Mouse (Mus musculus) Patski (cell line): ENCODE data around the gene Adamtsl4. TPM values are rescaled to one million over a fixed set of nuclear protein-coding genes. Genes with fewer than 3 reads are reported as not detected.

Experiments
- ATAC-seq: fragments of 100-300 bp; one replicate; pipeline ENCODE4 v1.8.0; 2021
- CTCF ChIA-PET: fragments of 350-600 bp; sonication (Branson Sonifier 250); formaldehyde crosslinking; loops from one replicate; lab custom pipeline; 2022; ENCODE audit warnings: inconsistent platforms; lab: Charles Lee
- POLR2A ChIA-PET: fragments of 350-600 bp; sonication (Branson Sonifier 250); formaldehyde crosslinking; loops from one replicate; lab custom pipeline; 2022; ENCODE audit warnings: antibody characterized with exemption, inconsistent platforms; lab: Charles Lee
- DNase-seq: peaks from one replicate; pipeline ENCODE4 v3.0.0-alpha.2; 2011; ENCODE audit warnings: low read depth, low spot score
- H3K27me3 ChIP-seq: fragments of 371-371 bp; one replicate; pipeline ENCODE4 v1.5.1; 2021
- CTCF ChIP-seq: fragments of 100-300 bp; IDR thresholded peaks from one replicate; pipeline ENCODE4 v1.5.1; 2021
- in situ Hi-C: fragments of 300-500 bp; cut with MboI; formaldehyde crosslinking; loops from 3 replicates; pipeline ENCODE4 v1.11.1; 2018; ENCODE audit warnings: low pct_unique_long_range_greater_than_20kb, mixed read lengths
- polyA plus RNA-seq: library from polyadenylated mRNA; unstranded; gene quantifications from one replicate; pipeline ENCODE4 v1.2.3, GENCODE M21; 2021

Adamtsl4 gene
- polyA plus RNA-seq, 1 experiment from 2014 or later: 39.5 TPM

DNA sequence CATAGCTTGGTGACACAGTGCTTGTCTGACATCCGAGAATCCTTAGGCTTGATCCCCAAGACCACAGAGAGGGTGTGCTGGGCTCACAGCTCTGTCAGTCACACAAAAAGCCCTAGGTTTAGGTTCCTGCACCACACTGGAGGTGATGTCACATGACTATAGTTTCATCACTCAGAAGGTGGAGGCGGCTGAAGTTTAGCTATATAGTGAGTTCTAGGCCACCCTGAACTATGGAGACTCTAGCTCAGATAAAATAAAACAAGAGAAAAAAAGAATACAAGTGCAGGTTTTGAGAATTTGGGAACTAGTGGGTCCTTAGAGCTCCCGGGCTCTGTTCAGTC is 36.7 kb downstream of the Adamtsl4 start:
- ATAC-seq (no peak), DNase-seq (no peak)
- POLR2A ChIA-PET: interaction anchor here (1.0 to 2.3 kb wide), 7 partner anchors 9 to 25 kb away, joined by 3 to 17 read pairs (median 7); no protein-coding TSS in a partner anchor
- CTCF ChIA-PET: interaction anchor here (0.8 to 3.3 kb wide), 14 partner anchors 9 to 192 kb away, joined by 3 to 25 read pairs (median 4); no protein-coding TSS in a partner anchor
- in situ Hi-C loops: no loop called here
- TF ChIP-seq CTCF: no peak
- no peaks in the 10 kb centered on the region for H3K27me3 ChIP-seq

DNA sequence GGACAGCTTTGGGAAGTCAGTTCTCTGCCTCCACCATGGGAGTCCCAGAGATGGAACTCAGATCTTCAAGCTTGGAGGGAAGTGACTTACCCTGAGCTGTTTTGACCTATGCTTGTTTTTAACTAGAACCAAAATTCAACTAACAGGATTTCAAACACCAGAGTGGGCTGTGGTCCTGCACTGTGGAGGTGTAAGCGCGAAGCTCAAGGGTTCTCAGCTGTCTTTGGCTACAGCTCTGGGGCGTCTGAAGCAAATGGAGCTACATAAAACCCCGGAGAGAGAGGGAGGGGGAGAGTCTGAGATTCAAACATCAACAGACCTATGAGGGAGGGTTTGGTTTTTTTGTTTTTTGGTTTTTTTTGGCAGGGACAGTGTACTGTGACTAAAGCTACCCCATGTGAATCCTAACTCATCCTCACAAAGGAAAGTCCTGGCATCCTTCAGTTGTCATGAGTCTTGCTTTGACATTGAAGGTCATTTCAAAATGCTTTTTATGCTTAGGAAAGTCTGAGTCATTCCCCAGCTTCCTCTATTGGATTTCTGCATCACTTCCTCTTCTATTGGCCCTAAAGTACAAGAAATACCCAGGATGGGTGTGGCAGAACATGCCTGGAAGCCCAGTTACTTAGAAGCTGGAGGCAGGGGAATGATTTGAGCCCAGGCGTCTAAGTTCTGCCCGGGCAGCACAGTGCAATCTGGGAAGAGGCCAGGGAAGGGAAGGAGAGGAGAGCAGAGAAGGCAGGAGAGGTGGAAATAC is 37.3 kb downstream of the Adamtsl4 start:
- ChIA-PET CTCF (interaction anchor here (0.8 to 3.3 kb wide), 15 partner anchors 9 to 192 kb away, joined by 3 to 25 read pairs (median 4); no protein-coding TSS in a partner anchor), POLR2A (interaction anchor here (0.6 to 2.3 kb wide), 8 partner anchors 10 to 25 kb away, joined by 3 to 17 read pairs (median 6); no protein-coding TSS in a partner anchor)
- ATAC-seq (peak; percentile 62), DNase-seq (no peak)
- H3K27me3 ChIP-seq: no peaks in the 10 kb centered on the region
- TF ChIP-seq CTCF: no peak
- in situ Hi-C loops: no loop called here

DNA sequence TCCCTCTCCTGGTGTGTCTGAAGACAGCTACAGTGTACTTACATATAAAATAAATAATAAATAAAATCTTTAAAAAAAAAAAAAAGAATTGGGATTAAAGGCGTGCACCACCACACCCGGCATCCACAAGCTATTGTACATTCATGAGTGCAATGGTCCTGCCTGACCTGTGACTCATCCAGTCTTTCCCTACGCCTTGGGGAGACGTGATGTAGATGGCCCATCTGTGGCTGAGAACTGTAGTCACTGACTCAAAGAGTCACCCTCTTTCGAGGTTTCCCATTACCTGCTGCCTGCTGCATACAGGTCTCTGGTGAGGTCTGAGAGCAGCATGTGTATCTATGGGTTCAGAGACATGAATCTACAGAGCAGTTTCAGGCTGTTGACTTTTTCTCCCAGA is 39.7 kb downstream of the Adamtsl4 start:
- no peaks in the 10 kb centered on the region for H3K27me3 ChIP-seq
- TF ChIP-seq CTCF: no peak
- in situ Hi-C loops: no loop called here
- CTCF ChIA-PET: interaction anchor here (1.8 kb wide), 1 partner anchor 28 kb away, joined by 4 read pairs; no protein-coding TSS in a partner anchor
- DNase-seq (no peak), ATAC-seq (no peak)
- POLR2A ChIA-PET: no interaction called here

DNA sequence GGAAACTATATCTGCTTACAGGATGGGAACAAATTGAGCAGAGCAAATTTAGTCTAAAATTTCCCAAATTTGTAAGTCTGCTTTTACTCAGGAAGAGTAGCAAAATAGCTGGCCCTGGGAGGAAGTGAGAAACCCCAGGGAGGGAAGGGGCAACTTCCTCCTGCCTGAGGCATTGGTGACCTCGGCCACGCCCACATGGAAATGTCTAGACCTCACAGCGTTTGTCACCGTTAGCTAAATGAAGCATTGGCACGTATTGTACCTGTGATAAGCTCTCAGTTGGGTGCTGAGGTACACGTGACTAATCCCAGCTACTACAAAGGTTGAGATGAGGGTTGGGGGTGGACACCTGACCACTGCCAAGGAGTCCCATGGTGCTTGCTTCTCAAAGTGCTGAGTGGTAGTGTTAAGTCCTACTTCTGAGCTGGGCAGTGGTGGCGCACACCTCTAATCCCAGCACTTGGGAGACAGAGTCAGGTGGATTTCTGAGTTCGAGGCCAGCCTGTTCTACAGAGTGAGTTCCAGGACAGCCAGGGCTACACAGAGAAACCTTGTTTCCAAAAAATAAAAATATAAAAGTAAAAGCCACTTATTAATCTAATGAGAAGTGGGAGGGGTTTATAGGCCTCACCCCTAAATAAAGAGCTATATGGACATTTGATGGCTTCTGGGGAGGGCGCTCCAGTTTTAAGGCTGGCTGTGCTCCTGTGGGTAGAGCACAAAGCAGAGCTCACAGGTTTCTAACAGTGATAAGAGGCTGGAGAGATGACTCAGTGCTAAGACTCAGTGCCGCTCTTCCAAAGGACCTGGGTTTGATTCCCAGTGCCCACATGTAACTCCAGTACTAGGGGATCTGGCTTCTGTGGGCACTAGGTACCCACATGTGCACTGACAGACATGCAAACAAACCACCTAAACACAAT is 42.1 kb downstream of the Adamtsl4 start:
- no peaks in the 10 kb centered on the region for H3K27me3 ChIP-seq
- in situ Hi-C loops: no loop called here
- CTCF ChIA-PET: interaction anchor here (1.0 to 1.9 kb wide), 6 partner anchors 8 to 31 kb away, joined by 3 to 7 read pairs (median 4); no protein-coding TSS in a partner anchor
- POLR2A ChIA-PET: interaction anchor here (1.2 to 1.4 kb wide), 2 partner anchors 13 to 23 kb away, joined by 3 read pairs; no protein-coding TSS in a partner anchor
- DNase-seq (no peak), ATAC-seq (no peak)
- TF ChIP-seq CTCF: no peak

DNA sequence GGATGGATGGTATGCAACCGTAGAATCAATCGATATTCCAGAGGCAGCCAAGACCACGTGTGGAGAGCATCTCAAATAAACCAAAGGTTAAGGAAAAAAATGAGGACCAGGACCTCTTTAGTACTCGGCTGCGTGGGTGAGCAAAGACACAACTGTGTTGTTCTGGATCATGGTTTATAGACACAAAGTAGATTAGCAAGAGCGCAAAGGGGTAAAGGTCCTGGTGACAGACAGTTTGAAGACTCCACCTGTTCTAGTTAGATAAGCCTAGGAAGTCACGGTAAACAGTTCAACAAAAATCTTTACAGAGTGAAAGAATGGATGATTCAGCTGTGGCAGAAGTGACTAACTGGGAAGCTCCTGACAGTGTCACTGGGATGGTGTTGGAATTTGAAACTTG is 44.6 kb downstream of the Adamtsl4 start:
- H3K27me3 ChIP-seq: no peaks in the 10 kb centered on the region
- POLR2A ChIA-PET: no interaction called here
- CTCF ChIA-PET: interaction anchor here (1.0 to 3.1 kb wide), 2 partner anchors 10 to 105 kb away, joined by 3 to 24 read pairs; no protein-coding TSS in a partner anchor
- ATAC-seq (no peak), DNase-seq (no peak)
- TF ChIP-seq CTCF: no peak
- in situ Hi-C loops: no loop called here

DNA sequence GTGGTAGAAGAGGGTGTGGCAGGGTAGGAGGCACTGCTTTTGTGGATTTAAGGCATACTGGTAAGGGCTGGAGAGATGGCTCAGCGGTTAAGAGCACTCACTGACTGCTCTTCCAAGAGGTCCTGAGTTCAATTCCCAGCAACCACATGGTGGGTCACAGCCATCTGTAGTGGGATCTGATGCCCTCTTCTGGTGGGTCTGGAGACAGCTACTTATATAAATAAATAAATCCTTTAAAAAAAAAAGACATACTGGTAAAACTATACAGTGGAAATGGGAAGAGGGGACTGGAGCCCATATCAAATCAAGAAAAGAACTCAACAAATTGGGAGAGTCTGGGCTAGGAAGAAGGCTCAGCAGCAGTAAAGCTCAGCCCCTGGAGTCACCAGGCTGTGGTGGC is 48.0 kb downstream of the Adamtsl4 start:
- ChIA-PET POLR2A (no interaction called here), CTCF (interaction anchor here (1.3 to 1.6 kb wide), 3 partner anchors 11 to 35 kb away, joined by 4 to 8 read pairs (median 4); no protein-coding TSS in a partner anchor)
- ATAC-seq (no peak), DNase-seq (no peak)
- H3K27me3 ChIP-seq: no peaks in the 10 kb centered on the region
- in situ Hi-C loops: no loop called here
- TF ChIP-seq CTCF: peak; percentile 66

DNA sequence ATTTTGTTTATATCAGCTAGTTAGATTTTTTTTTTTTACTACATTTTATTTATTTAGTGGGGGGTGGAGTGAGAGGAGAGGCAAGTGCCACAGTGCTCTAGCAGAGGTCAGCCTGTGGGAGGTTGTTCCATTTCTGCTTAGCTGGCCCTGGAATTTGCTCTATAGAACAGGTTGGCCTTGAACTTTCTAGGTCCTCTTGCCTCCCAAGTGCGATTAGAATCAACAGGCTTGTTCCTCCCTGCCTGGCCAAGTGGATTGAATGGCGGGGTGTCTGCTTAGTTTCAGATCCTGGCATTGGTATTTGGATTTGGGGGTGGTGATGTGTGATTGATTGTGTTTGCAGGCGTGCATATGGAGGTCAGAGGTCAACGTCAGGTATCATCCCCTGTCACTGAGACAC is 51.6 kb downstream of the Adamtsl4 start:
- POLR2A ChIA-PET: interaction anchor here (0.6 to 1.4 kb wide), 2 partner anchors 28 to 178 kb away, joined by 4 to 5 read pairs; no protein-coding TSS in a partner anchor
- ATAC-seq (no peak), DNase-seq (no peak)
- TF ChIP-seq CTCF: no peak
- no peaks in the 10 kb centered on the region for H3K27me3 ChIP-seq
- CTCF ChIA-PET: interaction anchor here (1.0 to 1.5 kb wide), 5 partner anchors 15 to 135 kb away, joined by 3 read pairs; no protein-coding TSS in a partner anchor
- in situ Hi-C loops: no loop called here

GRCm38 (mm10) chr3:95635636-95636035 is 52.1 kb downstream of the Adamtsl4 start:
- DNase-seq: no peak

DNA sequence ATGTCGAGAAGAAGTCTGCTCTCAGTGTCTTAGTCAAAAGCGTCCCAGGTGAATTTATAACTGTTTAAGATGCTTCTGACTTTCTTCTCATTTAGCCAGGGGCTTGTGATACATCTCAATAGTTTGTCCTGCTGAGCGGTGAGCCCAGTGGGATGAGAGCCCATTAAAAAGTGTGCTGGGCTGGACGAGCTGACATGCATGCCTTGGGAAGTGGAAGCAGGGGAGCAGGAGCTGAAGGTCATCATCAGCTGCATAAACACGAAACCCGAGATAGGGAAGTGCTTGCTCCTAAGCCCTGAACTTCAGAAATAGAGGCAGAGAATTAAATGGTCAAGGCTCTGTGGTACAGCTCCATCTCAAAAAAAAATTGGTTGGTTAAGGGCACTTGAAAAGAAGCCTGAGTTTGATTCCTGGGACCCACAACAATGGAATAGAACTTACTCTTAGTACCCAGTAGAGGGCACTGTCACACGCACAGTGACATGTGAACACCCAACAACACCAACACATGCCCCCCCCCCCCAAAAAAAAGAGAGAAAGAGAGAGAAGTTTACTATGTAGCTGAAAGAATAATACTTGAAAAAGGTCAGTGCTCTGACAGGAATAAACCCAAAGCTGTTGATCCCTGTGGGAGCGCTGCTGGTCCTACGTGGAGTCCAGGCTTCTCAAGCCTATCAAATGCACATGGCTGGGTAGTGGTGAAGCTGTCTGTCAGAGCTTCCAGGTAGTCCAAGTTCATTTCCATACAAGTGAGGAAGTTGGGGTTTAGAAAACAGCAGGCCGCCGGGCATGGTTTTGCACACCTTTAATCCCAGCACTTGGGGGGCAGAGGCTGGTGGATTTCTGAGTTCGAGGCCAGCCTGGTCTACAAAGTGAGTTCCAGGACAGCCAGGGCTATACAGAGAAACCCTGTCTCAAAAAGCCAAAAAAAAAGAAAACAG is 54.8 kb downstream of the Adamtsl4 start:
- no peak for TF ChIP-seq CTCF
- DNase-seq: no peak
- in situ Hi-C loops: no loop called here
- peak; percentile 68 for ATAC-seq
- CTCF ChIA-PET: interaction anchor here (0.8 to 2.7 kb wide), 25 partner anchors 8 to 239 kb away, joined by 3 to 28 read pairs (median 4); partner anchors contain the start of genes Adamtsl4, Ensa and Mrps21
- H3K27me3 ChIP-seq: no peaks in the 10 kb centered on the region
- POLR2A ChIA-PET: interaction anchor here (0.5 to 2.1 kb wide), 8 partner anchors 9 to 186 kb away, joined by 3 to 8 read pairs (median 4); partner anchors contain the start of gene Rprd2

More at GRCm38 (mm10) chr3:95635636-95636035, 52.1 kb downstream of the Adamtsl4 start:
- no peak for ATAC-seq
- no peak for TF ChIP-seq CTCF
- POLR2A ChIA-PET: interaction anchor here (1.4 kb wide), 1 partner anchor 29 kb away, joined by 5 read pairs; no protein-coding TSS in a partner anchor
- no peaks in the 10 kb centered on the region for H3K27me3 ChIP-seq
- CTCF ChIA-PET: interaction anchor here (1.0 to 1.5 kb wide), 4 partner anchors 15 to 136 kb away, joined by 3 read pairs; no protein-coding TSS in a partner anchor
- in situ Hi-C loops: no loop called here
